Mouse (Mus musculus) lung, postnatal 0 days (tissue): ENCODE measurements at regions not wholly inside any gene's neighbourhood (a gene's known extent, or its start where the extent isn't known, plus 50 kb on each side); places are given as distances from the start of the nearest gene placed in this dataset.

Experiments used
- CTCF ChIP-seq: IDR thresholded peaks from 2 replicates; pipeline ENCODE4 v1.5.1; 2016; ENCODE audit warnings: antibody characterized with exemption, mild to moderate bottlenecking
- EP300 ChIP-seq: IDR thresholded peaks from 2 replicates; pipeline ENCODE4 v1.6.1; 2016; ENCODE audit warnings: antibody characterized with exemption, mild to moderate bottlenecking, control low read depth

DNA sequence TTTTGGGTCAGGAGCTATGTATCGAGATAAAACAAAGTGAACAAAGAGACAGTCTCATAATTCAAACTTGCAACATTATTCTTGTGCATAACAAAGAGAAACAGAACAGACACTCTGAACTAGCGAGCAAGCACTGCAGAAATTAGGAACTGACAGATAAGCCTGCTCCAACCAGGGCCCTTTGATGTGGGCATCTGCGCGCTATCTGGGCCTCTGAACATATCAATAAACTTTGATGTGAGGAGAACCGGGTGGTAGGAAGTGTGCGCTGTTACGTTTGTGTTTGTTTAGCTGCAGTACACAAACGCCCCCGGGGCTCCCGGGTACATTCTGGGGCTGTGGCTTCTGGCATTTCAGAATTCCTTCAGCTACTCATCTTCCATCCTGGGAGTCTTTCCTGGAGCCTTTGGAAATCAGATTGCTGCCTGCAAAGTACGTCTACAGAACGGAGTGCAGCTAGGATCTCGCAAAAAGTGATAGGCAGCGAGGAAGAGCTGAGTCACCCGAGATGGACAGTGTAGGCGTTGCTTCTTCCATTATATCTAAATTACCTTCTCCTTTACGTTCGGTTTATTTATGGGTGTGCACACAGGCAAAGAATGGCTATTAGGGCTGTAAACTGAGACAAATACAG lies 232.0 kb downstream of the Sipa1l2 start:
- TF ChIP-seq CTCF (no peak), EP300 (no peak)
